Mouse (Mus musculus) bone marrow macrophage, adult 2 months (primary cell): ENCODE measurements at regions not wholly inside any gene's neighbourhood (a gene's known extent, or its start where the extent isn't known, plus 50 kb on each side); places are given as distances from the start of the nearest gene placed in this dataset.
"Not testable (repeated sequence)": the region's sequence is repeated elsewhere in the genome, so short reads cannot be mapped to it uniquely, and the experiment has no call there.

Experiments
- H3K27ac ChIP-seq: 2 replicates; pipeline ENCODE4 v1.5.1; 2012; ENCODE audit warnings: low read depth, low read length; ENCODE audit not compliant: insufficient read depth
- H3K4me1 ChIP-seq: 2 replicates; pipeline ENCODE4 v1.6.1; 2012; ENCODE audit warnings: low read length; ENCODE audit not compliant: control insufficient read depth, insufficient read depth
- H3K4me3 ChIP-seq: 2 replicates; pipeline ENCODE4 v1.5.1; 2012; ENCODE audit warnings: mild to moderate bottlenecking, low read length, moderate library complexity; ENCODE audit not compliant: insufficient read depth
- CTCF ChIP-seq: IDR thresholded peaks from 2 replicates; pipeline ENCODE4 v1.5.1; 2012; ENCODE audit warnings: low read depth, mild to moderate bottlenecking, low read length, moderate library complexity
- POLR2A ChIP-seq: IDR thresholded peaks from 2 replicates; pipeline ENCODE4 v1.6.1; 2012; ENCODE audit warnings: mild to moderate bottlenecking, low read depth, low read length, borderline replicate concordance

DNA sequence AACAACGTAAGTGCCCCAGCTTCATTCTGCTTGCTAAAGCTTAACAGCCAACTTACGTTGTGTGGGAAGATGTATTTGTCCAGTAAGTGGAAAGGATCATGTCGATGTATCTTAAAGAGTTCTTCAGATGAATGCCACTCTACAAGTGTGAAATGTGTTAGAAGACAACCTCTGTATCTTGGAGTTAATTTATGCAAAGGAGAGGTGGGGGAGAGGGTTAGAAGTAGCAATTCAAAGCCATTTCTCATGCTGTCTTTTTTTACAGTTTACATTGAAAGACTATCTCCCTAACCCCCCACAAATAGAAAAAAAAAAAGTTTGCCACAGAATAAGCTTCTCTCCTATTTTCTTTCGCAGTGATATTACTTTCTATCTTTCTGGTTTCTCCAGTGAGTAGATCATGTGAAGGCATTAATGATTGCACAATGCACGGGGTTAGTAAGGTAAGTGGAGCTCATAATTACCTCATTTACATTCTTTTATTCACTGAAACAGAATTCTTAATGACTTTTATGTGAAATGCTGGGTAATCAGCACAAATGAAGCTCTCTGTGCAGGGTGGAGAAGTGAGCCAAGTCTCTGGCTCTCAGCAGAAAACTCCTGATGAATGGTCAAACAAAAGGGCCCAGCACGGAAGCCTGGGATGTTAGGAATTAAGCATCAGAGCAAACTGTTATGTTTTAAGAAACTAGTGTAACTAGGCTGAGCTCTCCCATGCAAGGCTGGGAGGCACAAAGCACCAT, 855.8 kb upstream of the Kirrel3 start:
- TF ChIP-seq CTCF (no peak), POLR2A (no peak)
- Histone ChIP-seq H3K4me1 (no peaks in the 10 kb centered on the region), H3K4me3 (no peak overlapping the region), H3K27ac (no peak overlapping the region)

DNA sequence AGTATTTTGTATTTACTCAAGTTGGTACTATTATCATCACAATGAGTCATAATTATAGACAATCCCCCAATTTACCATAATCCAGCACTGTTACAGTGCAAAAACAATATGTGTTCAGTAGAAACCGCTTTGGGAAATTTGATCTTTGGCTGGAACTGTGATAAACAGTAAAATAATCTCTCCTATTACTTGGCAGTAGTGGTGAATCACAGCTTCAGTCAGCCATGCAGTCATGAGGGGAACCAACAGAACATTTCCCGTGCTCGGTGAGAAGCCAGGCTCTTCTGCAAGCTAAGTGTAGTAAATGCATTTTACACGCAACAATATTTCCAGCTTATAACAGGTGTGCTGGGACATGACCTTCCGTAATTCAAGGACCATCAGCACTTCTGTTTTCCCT, 822.7 kb upstream of the Kirrel3 start:
- H3K4me1 ChIP-seq = no peaks in the 10 kb centered on the region
- H3K27ac ChIP-seq = no peak overlapping the region
- no peak for TF ChIP-seq POLR2A
- no peak for TF ChIP-seq CTCF
- no peak overlapping the region for H3K4me3 ChIP-seq

- no peak for TF ChIP-seq CTCF
- no peak overlapping the region for H3K27ac ChIP-seq
- H3K4me3 ChIP-seq = no peak overlapping the region
- no peaks in the 10 kb centered on the region for H3K4me1 ChIP-seq
These were observed 804.6 kb upstream of the Kirrel3 start for GRCm38 (mm10) chr9:33681129-33681528.

GRCm38 (mm10) chr9:33691731-33692130, 794.0 kb upstream of the Kirrel3 start:
- no peak overlapping the region for H3K4me3 ChIP-seq
- no peak for TF ChIP-seq POLR2A
- no peak for TF ChIP-seq CTCF
- H3K4me1 ChIP-seq = no peaks in the 10 kb centered on the region
- H3K27ac ChIP-seq = no peak overlapping the region

DNA sequence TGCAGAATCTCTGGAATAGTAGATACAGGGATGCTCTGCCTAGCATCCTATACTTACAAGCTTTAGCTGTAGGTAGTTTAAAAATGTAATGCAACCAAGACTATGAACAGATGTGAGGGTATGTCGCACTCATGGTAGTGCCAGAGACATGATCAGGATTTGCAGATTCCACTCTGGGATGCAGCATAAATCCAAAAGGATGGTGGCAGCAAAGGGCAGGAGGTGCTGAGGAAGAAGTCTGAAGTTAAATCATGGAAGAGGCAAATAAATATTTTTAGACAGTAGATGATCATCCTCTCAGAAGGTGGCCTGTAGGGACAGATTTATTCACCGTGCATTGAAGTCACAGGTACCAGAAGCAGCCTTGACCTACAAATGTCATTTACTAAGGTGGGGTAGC, 768.1 kb upstream of the Kirrel3 start:
- no peak overlapping the region for H3K4me3 ChIP-seq
- H3K4me1 ChIP-seq = no peaks in the 10 kb centered on the region
- TF ChIP-seq CTCF = no peak
- H3K27ac ChIP-seq = no peak overlapping the region

DNA sequence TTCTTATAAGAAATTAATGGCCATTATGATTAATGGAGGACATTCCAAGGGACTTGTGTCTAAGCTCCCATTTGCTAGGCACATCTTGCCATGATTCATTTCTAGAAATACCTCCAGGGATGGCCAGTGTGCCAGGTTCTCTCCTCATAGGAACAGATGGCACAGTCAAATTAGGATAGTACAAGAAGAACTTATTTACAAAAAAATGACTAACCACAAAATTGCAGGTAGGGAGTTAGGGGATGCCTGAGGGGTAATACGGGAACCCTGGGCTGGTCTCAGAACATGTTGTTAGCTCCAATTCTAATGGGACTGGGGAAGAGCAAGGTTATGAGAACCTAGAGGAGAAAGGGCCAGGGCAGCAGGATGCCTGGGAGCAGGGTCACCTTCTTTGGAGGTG, 760.9 kb upstream of the Kirrel3 start:
- TF ChIP-seq POLR2A (no peak), CTCF (no peak)
- Histone ChIP-seq H3K27ac (no peak overlapping the region), H3K4me3 (no peak overlapping the region), H3K4me1 (no peaks in the 10 kb centered on the region)

DNA sequence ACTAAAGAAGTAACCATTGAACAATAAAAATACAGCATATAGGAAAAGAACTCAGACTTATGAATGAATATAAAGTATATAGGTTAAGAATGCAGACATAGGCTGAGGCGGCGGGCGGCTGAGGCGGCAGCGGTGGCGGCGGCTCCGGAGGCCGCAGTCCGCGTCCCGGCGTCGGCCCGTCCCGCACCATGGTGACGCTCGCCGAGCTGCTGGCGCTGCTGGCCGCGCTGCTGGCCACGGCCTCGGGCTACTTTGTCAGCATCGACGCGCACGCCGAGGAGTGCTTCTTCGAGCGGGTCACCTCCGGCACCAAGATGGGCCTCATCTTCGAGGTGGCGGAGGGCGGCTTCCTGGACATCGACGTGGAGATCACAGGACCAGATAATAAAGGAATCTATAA, 757.6 kb upstream of the Kirrel3 start:
- H3K27ac ChIP-seq, H3K4me1 ChIP-seq, H3K4me3 ChIP-seq: not testable (repeated sequence)

GRCm38 (mm10) chr9:33760701-33761100, 725.0 kb upstream of the Kirrel3 start:
- H3K4me1 ChIP-seq = no peaks in the 10 kb centered on the region
- TF ChIP-seq POLR2A (no peak), CTCF (no peak)
- no peak overlapping the region for H3K27ac ChIP-seq
- no peak overlapping the region for H3K4me3 ChIP-seq

DNA sequence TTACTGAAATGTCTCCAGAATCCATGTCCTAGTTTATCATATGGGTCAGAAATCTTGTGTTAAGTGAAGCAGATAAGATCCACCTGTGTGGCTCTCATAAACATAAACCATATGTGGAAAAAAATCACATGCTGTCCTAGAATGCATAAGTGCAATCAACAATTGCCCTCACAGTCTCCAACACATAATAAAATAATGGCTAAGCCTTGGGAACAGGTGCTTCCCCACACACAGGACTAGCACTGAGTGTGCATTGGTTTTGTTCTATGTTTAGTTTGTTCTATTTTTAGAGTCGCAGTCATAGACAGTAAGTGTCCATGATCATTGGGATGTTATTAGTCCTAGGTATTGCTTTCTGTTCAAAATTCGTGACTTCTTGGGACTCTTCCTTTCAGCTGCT, 719.5 kb upstream of the Kirrel3 start:
- Histone ChIP-seq H3K27ac (no peak overlapping the region), H3K4me1 (no peaks in the 10 kb centered on the region), H3K4me3 (no peak overlapping the region)
- TF ChIP-seq CTCF = no peak
- TF ChIP-seq POLR2A = no peak

DNA sequence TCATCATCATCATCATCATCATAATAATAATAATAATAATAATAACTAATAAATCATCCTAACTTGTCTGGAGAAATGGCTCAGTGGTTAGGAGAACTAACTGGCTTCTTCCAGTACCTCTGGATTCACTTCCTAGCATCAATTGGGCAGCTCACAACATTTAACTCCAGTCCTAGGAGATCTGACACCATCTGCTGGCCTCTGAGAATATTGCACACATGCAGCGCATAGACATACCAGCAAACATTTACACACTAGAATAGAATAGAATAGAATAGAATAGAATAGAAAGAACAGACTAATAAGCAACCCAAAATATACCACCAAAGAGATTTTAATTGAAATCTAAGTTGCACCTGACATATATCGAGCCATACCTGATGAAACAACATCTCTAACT, 715.9 kb upstream of the Kirrel3 start:
- TF ChIP-seq CTCF (no peak), POLR2A (no peak)
- Histone ChIP-seq H3K4me3 (no peak overlapping the region), H3K27ac (no peak overlapping the region), H3K4me1 (no peaks in the 10 kb centered on the region)

DNA sequence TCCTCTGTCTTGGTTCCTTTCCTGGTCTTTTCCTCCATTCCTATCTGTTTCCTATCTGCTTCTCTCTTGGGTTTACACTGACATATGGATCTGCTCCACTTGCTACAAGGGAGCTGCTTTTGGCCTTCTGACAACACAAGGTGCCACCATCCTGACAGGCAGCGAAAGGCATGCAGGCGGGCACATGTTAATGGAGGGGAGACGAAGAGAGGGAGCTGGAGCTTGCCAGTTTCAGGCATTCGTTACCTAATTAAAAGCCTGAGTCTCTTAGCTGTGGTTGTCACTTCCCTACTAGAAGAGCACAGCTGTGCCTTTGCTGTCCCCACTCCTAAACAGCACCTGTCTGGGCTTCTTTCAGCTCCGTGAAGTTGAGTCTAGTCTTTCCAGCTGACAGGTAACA, 711.5 kb upstream of the Kirrel3 start:
- no peak overlapping the region for H3K4me3 ChIP-seq
- no peak for TF ChIP-seq POLR2A
- no peak for TF ChIP-seq CTCF
- H3K4me1 ChIP-seq = no peaks in the 10 kb centered on the region
- no peak overlapping the region for H3K27ac ChIP-seq
